Mouse (Mus musculus) ES-Bruce4 (cell line): ENCODE measurements around the gene Arl14.

Source experiments
- CTCF ChIP-seq: IDR thresholded peaks from one replicate; pipeline ENCODE4 v1.8.1; 2011; ENCODE audit warnings: low read depth, low read length
- POLR2A ChIP-seq: IDR thresholded peaks from one replicate; pipeline ENCODE4 v1.8.1; 2011; ENCODE audit warnings: low read length; ENCODE audit not compliant: insufficient read depth

DNA sequence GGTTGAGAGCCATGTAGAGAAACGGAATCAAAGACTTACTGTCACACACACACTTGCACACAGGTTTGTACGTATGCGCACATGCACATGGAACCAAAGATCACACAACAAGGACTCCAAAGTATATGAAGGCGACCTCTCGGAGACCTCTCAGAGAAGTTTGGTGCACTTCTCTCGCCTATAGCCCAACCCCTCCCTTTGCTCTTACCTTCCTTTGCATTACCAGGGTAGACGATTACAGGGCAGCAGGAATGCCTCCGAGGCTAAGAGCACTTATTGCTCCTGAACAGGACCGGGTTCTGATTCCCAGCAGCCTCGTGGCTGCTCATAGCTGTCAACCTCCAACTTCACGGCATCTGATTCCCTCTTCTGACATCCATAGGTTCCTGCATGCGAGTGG lies 14.3 kb downstream of the Arl14 start:
- no peak for TF ChIP-seq CTCF
- TF ChIP-seq POLR2A = no peak
